Mouse (Mus musculus) spleen, adult 2 months (tissue): Measurements from ENCODE around the gene Erbb3.

Experiments
- CTCF ChIP-seq: fragments of 200-500 bp; IDR thresholded peaks from 2 replicates; pipeline ENCODE4 v1.5.1; 2011; ENCODE audit warnings: mild to moderate bottlenecking, inconsistent platforms; ENCODE audit not compliant: insufficient read depth, insufficient read length, insufficient replicate concordance; ENCODE audit errors: extremely low read depth
- POLR2A ChIP-seq: fragments of 200-500 bp; IDR thresholded peaks from 2 replicates; pipeline ENCODE4 v1.6.1; 2011; ENCODE audit warnings: low read depth, low read length, inconsistent platforms

DNA sequence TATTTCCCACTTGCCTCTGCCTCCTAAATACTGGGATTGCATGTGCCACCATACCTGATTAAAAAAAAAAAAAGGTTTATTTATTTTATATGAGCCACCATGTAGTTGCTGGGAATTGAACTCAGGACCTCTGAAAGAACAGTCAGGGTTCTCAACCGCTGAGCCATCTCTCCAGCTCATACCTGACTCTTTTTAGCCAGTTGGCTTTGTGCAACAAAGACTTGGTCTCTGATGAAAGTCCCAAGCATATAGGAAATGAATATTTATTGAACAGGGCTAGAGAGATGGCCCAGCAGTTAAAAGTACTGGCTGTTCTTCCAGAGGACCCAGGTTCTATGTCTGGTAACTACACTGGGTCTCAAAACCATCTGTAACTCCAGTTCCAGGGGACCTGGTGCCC, 29.1 kb upstream of the Erbb3 start:
- TF ChIP-seq CTCF (no peak), POLR2A (no peak)
